Mouse (Mus musculus) thymus, adult 2 months (tissue): ENCODE data around the gene Arhgap19. TPM values are rescaled to one million over a fixed set of nuclear protein-coding genes. Genes with fewer than 3 reads are reported as not detected.

Experiments used
- DNase-seq: peaks from one replicate; pipeline ENCODE4 v3.0.0; 2021
- H3K27ac ChIP-seq: fragments of 200-500 bp; 2 replicates; pipeline ENCODE4 v1.5.1; 2012; ENCODE audit warnings: low read length, control low read depth; ENCODE audit not compliant: control insufficient read depth, insufficient read depth
- H3K27me3 ChIP-seq: fragments of 200-500 bp; 2 replicates; pipeline ENCODE4 v1.6.1; 2012; ENCODE audit warnings: mild to moderate bottlenecking, low read length, moderate library complexity, mixed read lengths; ENCODE audit not compliant: control insufficient read depth, insufficient read depth
- H3K36me3 ChIP-seq: fragments of 200-500 bp; 2 replicates; pipeline ENCODE4 v1.6.1; 2012; ENCODE audit warnings: mild to moderate bottlenecking, low read length, moderate library complexity; ENCODE audit not compliant: control insufficient read depth, insufficient read depth
- H3K4me1 ChIP-seq: fragments of 200-500 bp; replicated peaks from 2 replicates; pipeline ENCODE4 v1.6.1; 2012; ENCODE audit warnings: low read length; ENCODE audit not compliant: control insufficient read depth, insufficient read depth
- H3K4me3 ChIP-seq: fragments of 200-500 bp; 2 replicates; pipeline ENCODE4 v1.5.1; 2012; ENCODE audit warnings: mild to moderate bottlenecking, low read length, control low read depth, moderate library complexity; ENCODE audit not compliant: control insufficient read depth, insufficient read depth
- CTCF ChIP-seq: fragments of 200-500 bp; IDR thresholded peaks from 2 replicates; pipeline ENCODE4 v1.5.1; 2012; ENCODE audit warnings: mild to moderate bottlenecking, control low read depth, low read length, moderate library complexity, borderline replicate concordance; ENCODE audit not compliant: control insufficient read depth, poor library complexity, insufficient read depth; ENCODE audit errors: extremely low read depth
- POLR2A ChIP-seq: fragments of 200-500 bp; IDR thresholded peaks from 2 replicates; pipeline ENCODE4 v1.6.1; 2012; ENCODE audit warnings: mild to moderate bottlenecking, low read length, control low read depth, moderate library complexity; ENCODE audit not compliant: control insufficient read depth, poor library complexity, insufficient read depth; ENCODE audit errors: extremely low read depth
- WGBS: fragments of 180-500 bp; shearing (Covaris S2); methylation state at CpG from one replicate; pipeline ENCODE4 v1.1.7; 2018; 5-methylcytosine and 5-hydroxymethylcytosine counted together
- polyA plus RNA-seq: library from polyadenylated mRNA; depleted of rRNA; stranded (reverse); fragments of >200 nt; gene quantifications from 2 replicates; pipeline ENCODE4 v1.2.3, GENCODE M21; 2012

Gene Arhgap19
- polyA plus RNA-seq, 1 experiment: 18.8 TPM

DNA sequence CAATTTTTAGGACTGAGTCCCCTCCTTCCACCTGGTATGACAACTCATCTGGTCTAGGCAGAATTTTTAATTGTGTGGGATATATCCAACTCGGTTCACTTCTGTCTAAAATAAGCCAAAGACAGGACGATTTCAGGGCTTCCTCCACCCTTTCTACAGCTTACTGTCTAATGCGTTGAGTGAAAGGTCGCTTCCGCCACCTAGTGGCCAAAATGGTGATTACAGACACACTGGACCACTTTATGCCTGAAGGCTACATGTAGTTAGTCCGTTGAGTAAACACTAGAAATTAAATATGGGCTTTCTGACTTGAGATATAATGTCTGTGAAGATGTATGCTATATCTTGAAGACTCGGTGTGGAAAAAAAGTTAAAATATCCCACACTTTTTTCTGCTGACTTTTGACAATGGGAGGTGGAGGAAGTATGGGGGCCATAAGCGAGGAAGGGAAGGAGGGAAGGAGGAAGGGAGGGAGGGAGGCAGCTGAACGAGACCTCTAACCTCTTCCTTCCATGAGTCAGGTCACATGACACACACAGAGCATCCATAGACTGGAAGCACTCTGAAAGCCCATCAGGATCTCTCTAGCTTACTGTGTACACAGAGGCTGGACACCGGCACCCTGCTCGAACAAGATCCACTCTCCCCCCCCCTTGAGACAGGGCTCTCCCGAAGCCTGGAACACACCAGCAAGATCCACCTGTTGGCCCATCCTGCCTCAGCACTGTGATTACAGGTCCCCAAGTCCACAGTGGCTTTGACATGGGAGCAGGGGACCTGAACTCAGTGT is 37.8 kb downstream of the Arhgap19 start:
- Histone ChIP-seq H3K36me3 (no peaks in the 10 kb centered on the region), H3K27ac (no peak overlapping the region), H3K27me3 (no peaks in the 10 kb centered on the region), H3K4me3 (no peak overlapping the region), H3K4me1 (peaks cover 14% of the 10 kb centered on the region)
- peak; percentile 88 for DNase-seq
- 32% methylated on average over 12 of the region's 12 CpGs for WGBS
- TF ChIP-seq POLR2A (no peak), CTCF (no peak)

DNA sequence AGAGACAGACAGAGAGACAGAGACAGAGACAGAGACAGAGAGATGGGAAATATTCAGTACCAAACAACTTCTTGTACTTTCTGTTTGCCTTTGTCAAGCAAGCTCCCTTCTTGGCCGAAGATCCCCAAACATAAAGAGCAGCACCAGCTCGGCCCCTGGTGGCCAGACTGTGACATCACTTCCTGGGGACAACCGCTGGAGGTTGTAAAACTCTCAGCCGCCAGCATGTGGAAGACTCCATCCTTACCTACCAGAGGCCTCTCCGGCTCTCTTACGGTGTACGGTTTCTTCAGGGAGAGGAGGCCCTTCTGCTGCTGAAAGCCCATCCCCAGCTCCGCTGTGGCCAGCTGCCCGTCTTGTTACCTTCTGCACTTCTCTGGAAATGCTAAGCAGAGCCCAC is 40.3 kb downstream of the Arhgap19 start:
- no peak overlapping the region for H3K27ac ChIP-seq
- 82% methylated on average over 9 of the region's 9 CpGs for WGBS
- TF ChIP-seq POLR2A: no peak
- no peak for TF ChIP-seq CTCF
- no peak for DNase-seq
- H3K27me3 ChIP-seq: no peaks in the 10 kb centered on the region
- H3K4me1 ChIP-seq: peaks cover 5% of the 10 kb centered on the region; the same call in 1 of the 2 replicates
- no peaks in the 10 kb centered on the region for H3K36me3 ChIP-seq
- H3K4me3 ChIP-seq: no peak overlapping the region

DNA sequence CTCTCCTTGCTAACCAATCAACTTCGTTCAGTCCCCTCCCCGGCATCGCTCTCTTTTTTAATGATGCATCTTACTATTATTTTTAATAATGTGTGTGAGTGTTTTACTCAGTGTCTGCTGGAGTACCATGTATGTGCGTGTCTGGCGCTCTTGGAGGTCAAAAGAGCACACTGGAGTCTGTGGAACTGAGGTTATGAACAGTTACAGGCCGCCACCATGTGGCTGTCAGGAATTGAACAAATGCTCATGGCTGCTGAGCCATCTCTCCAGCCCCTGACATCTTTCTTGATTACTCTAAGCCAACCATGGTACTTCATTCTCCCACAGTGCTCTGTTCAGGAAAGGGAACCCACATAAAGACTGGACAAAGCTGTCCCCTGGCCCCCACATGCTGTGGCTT is 42.1 kb downstream of the Arhgap19 start:
- no peaks in the 10 kb centered on the region for H3K27me3 ChIP-seq
- WGBS: 90% methylated on average over 6 of the region's 6 CpGs
- no peaks in the 10 kb centered on the region for H3K4me1 ChIP-seq
- TF ChIP-seq CTCF (no peak), POLR2A (no peak)
- H3K27ac ChIP-seq: no peak overlapping the region
- H3K36me3 ChIP-seq: no peaks in the 10 kb centered on the region
- DNase-seq: no peak
- no peak overlapping the region for H3K4me3 ChIP-seq

DNA sequence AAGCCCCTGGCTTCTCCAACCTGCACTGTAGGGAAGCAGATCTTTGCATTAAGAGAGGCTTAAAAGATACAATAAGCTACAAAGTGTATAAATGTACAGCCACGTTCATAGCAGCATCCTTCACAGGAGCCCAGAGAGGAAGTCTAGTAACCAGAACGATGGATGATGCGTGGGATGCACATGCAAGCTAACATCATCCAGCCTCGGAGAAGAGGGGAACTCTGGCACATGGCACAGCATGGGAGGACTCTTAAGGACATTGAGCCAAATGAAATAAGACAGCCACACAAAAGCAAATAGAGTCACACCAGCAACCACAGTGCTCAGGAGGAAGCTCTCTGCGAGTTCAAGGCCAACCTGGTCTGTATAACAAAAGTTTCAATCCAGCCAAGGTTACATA is 42.6 kb downstream of the Arhgap19 start:
- DNase-seq: no peak
- no peaks in the 10 kb centered on the region for H3K36me3 ChIP-seq
- H3K4me1 ChIP-seq: no peaks in the 10 kb centered on the region
- H3K27ac ChIP-seq: no peak overlapping the region
- WGBS: 95% methylated on average over 5 of the region's 5 CpGs
- no peak overlapping the region for H3K4me3 ChIP-seq
- no peaks in the 10 kb centered on the region for H3K27me3 ChIP-seq
- TF ChIP-seq CTCF (no peak), POLR2A (no peak)

DNA sequence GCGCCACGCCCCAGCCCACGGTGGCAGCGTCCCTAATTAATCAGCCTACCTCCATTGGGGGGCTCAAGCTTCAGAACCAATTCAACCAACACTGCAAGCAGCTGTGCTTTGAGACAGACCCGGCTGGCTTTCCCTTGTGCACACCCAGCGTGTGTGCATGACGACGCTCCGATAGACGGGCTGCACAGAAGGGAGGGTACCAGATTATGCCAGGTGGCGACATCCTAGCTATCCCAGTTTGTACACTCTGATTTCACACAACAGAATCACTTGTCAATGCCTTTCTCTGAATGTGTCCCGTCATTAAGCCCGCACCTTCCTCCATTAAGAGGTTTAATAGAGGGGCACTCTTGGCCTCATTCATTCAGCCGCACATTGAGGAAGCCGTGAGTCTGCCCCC is 47.1 kb downstream of the Arhgap19 start:
- Histone ChIP-seq H3K36me3 (no peaks in the 10 kb centered on the region), H3K4me1 (no peaks in the 10 kb centered on the region), H3K27me3 (no peaks in the 10 kb centered on the region), H3K27ac (no peak overlapping the region), H3K4me3 (no peak overlapping the region)
- no peak for TF ChIP-seq CTCF
- no peak for TF ChIP-seq POLR2A
- DNase-seq: no peak
- 92% methylated on average over 15 of the region's 15 CpGs for WGBS

DNA sequence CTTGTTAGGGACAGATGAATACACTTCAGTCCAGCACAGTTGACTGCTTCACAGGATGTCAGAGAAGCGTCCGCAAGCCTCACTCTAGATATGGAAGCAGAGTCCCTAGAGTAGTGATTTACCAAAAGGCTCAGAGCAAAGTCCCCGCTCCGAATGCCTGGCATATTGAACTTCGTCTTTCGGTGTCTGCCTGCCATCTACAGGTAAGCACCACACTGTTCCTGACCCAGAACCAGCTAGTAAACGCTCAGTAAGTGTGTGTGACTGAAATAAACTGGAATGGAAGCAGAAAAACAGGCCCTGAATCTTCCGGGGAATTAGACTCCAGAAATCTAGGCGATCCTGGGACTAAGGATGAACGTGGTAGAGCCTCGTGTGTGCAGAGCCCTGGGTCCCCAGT is 49.9 kb downstream of the Arhgap19 start:
- WGBS: 88% methylated on average over 11 of the region's 11 CpGs
- no peak overlapping the region for H3K27ac ChIP-seq

DNA sequence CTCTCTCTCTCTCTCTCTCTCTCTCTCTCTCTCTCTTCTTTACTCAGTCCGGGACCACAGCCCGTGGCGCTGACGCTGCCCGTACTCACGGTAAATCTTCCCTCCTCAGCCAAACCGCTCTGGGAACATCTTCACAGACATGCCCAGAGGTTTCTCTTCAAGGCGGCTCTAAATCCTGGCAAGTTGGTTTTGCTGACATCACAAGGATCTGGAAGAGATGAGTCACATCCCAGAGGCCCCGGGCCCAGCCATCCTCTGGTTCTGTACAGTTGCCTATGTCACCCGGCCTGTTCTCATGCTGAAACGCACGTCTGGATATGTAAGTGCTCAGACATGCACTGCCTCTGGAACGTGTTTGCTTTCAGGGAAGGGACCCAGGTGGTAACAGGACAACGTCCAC is 54.4 kb downstream of the Arhgap19 start:
- Histone ChIP-seq H3K27ac (no peak overlapping the region), H3K27me3 (peaks cover 4% of the 10 kb centered on the region; the same call in 1 of the 2 replicates), H3K4me3 (no peak overlapping the region), H3K4me1 (no peaks in the 10 kb centered on the region), H3K36me3 (no peaks in the 10 kb centered on the region)
- no peak for DNase-seq
- TF ChIP-seq CTCF (no peak), POLR2A (no peak)
- WGBS: 95% methylated on average over 14 of the region's 14 CpGs

More for the DNA sequence above, 49.9 kb downstream of the Arhgap19 start:
- no peaks in the 10 kb centered on the region for H3K36me3 ChIP-seq
- H3K4me1 ChIP-seq: no peaks in the 10 kb centered on the region
- no peak for DNase-seq
- H3K4me3 ChIP-seq: no peak overlapping the region
- TF ChIP-seq CTCF: no peak
- no peak for TF ChIP-seq POLR2A
- H3K27me3 ChIP-seq: no peaks in the 10 kb centered on the region
